Mouse (Mus musculus) liver, embryonic 16.5 days (tissue): ENCODE data around the gene Csnk1e. TPM values are rescaled to one million over a fixed set of nuclear protein-coding genes. Genes with fewer than 3 reads are reported as not detected.
A peak's percentile ranks its signal among the peaks of the same experiment; 100 is the strongest.

ENCODE experiments used
- ATAC-seq: fragments of 200-750 bp; cut with Nextera tagmentation; 2 replicates; pipeline ENCODE4 v1.8.0; 2017; ENCODE audit warnings: low read depth, mild to moderate bottlenecking, moderate number of reproducible peaks, moderate library complexity
- H3K27ac ChIP-seq: fragments of 300-500 bp; sonication (generic); 2 replicates; pipeline ENCODE4 v1.5.1; 2014; ENCODE audit warnings: mild to moderate bottlenecking, low read length
- H3K27me3 ChIP-seq: fragments of 300-500 bp; sonication (generic); 2 replicates; pipeline ENCODE4 v1.6.1; 2014; ENCODE audit warnings: low read depth, low read length, mixed read lengths; ENCODE audit not compliant: control insufficient read depth, insufficient read depth
- H3K36me3 ChIP-seq: fragments of 300-500 bp; sonication (generic); 2 replicates; pipeline ENCODE4 v1.6.1; 2014; ENCODE audit warnings: mild to moderate bottlenecking; ENCODE audit not compliant: control insufficient read depth, insufficient read depth
- H3K4me1 ChIP-seq: fragments of 300-500 bp; sonication (generic); 2 replicates; pipeline ENCODE4 v1.6.1; 2014; ENCODE audit warnings: low read depth, low read length, mixed read lengths; ENCODE audit not compliant: control insufficient read depth
- H3K4me2 ChIP-seq: fragments of 300-500 bp; sonication (generic); 2 replicates; pipeline ENCODE4 v1.6.1; 2014; ENCODE audit warnings: low read depth, low read length, mixed read lengths
- H3K4me3 ChIP-seq: fragments of 300-500 bp; sonication (generic); 2 replicates; pipeline ENCODE4 v1.5.1; 2014; ENCODE audit warnings: low read depth, mild to moderate bottlenecking, low read length
- H3K9ac ChIP-seq: fragments of 300-500 bp; sonication (generic); 2 replicates; pipeline ENCODE4 v1.6.1; 2014; ENCODE audit warnings: low read depth, low read length
- H3K9me3 ChIP-seq: fragments of 300-500 bp; sonication (generic); replicated peaks from 2 replicates; pipeline ENCODE4 v1.6.1; 2016; ENCODE audit warnings: low read length; ENCODE audit not compliant: control insufficient read depth
- WGBS: fragments of 180-500 bp; shearing (Covaris S2); extraction: QIAGEN DNeasy Blood & Tissue Kit; methylation state at CpG from one replicate; pipeline ENCODE4 v1.1.7; 2014; ENCODE audit not compliant: insufficient replicate concordance; 5-methylcytosine and 5-hydroxymethylcytosine counted together
- polyA plus RNA-seq: library from polyadenylated mRNA; unstranded; fragments of >200 nt; fragmentation: Nextera tagmentation; extraction: Ambion mirVana; gene quantifications from 2 replicates; pipeline ENCODE4 v1.2.1, GENCODE M21; 2015

The Csnk1e gene
- polyA plus RNA-seq, 1 experiment from 2014 or later, result 4.8 TPM

GRCm38 (mm10) chr15:79439386-79439785 lies 16.0 kb downstream of the Csnk1e start:
- Histone ChIP-seq H3K36me3 (no peaks in the 10 kb centered on the region), H3K9me3 (no peaks in the 10 kb centered on the region), H3K4me3 (no peak overlapping the region), H3K9ac (no peak overlapping the region), H3K27me3 (peaks cover 14% of the 10 kb centered on the region), H3K4me1 (peaks cover 15% of the 10 kb centered on the region), H3K4me2 (no peak overlapping the region), H3K27ac (no peak overlapping the region)
- ATAC-seq, result no peak
- 61% methylated on average over 4 of the region's 4 CpGs for WGBS

- Histone ChIP-seq H3K4me2 (no peak overlapping the region), H3K36me3 (no peaks in the 10 kb centered on the region), H3K4me3 (no peak overlapping the region), H3K9ac (no peak overlapping the region), H3K27me3 (peaks cover 14% of the 10 kb centered on the region), H3K9me3 (no peaks in the 10 kb centered on the region), H3K4me1 (peaks cover 15% of the 10 kb centered on the region), H3K27ac (no peak overlapping the region)
- 75% methylated on average over 8 of the region's 8 CpGs for WGBS
- ATAC-seq, result no peak
Measured at GRCm38 (mm10) chr15:79438816-79439215, 16.6 kb downstream of the Csnk1e start.

DNA sequence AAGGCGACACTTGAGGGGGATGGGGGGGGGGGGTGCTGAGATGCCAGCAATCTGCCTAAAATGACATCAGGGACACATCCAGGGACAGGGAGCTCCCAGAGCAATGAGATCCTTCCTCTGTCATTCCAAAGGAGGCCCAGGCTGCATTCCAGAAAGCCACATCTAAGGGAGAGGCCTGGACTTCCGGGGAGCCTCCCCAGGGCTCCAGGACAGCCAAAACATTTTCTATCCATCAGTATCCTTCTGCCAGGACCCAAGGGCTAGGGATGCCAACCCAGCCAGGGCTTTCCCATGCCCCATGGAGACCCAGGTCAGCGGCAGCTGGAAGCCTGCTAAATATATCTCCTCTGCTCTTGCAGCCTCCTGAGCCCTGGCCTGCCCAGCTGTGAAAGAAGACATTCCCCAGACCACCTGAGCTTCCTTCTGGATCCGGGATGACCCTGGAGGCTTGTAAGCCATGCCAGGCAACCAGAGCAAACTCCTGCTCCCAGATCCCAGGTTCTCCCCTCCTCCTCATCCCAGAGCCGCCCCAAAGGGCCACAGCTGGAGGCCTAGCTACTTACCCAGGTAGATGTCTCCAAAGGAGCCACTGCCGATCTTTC lies 17.1 kb downstream of the Csnk1e start:
- Histone ChIP-seq H3K36me3 (no peaks in the 10 kb centered on the region), H3K27ac (no peak overlapping the region), H3K9ac (no peak overlapping the region), H3K4me2 (no peak overlapping the region), H3K27me3 (peaks cover 14% of the 10 kb centered on the region), H3K9me3 (no peaks in the 10 kb centered on the region), H3K4me1 (peaks cover 15% of the 10 kb centered on the region), H3K4me3 (no peak overlapping the region)
- ATAC-seq, result no peak
- 65% methylated on average over 6 of the region's 6 CpGs for WGBS

GRCm38 (mm10) chr15:79437541-79438208 lies 17.7 kb downstream of the Csnk1e start:
- WGBS, result 69% methylated on average over 12 of the region's 12 CpGs

GRCm38 (mm10) chr15:79436481-79436921 lies 18.9 kb downstream of the Csnk1e start:
- WGBS, result 57% methylated on average over 7 of the region's 7 CpGs
- ATAC-seq, result no peak

More at GRCm38 (mm10) chr15:79437541-79438208, 17.7 kb downstream of the Csnk1e start:
- H3K4me1 ChIP-seq, result peaks cover 21% of the 10 kb centered on the region
- no peaks in the 10 kb centered on the region for H3K36me3 ChIP-seq
- H3K27me3 ChIP-seq, result peaks cover 14% of the 10 kb centered on the region
- H3K9ac ChIP-seq, result no peak overlapping the region
- H3K4me2 ChIP-seq, result no peak overlapping the region
- no peak overlapping the region for H3K27ac ChIP-seq
- ATAC-seq, result no peak
- H3K4me3 ChIP-seq, result no peak overlapping the region
- H3K9me3 ChIP-seq, result no peaks in the 10 kb centered on the region

GRCm38 (mm10) chr15:79435191-79435671 lies 20.1 kb downstream of the Csnk1e start:
- no peaks in the 10 kb centered on the region for H3K27me3 ChIP-seq
- no peaks in the 10 kb centered on the region for H3K9me3 ChIP-seq
- no peak overlapping the region for H3K9ac ChIP-seq
- peaks cover 26% of the 10 kb centered on the region for H3K4me1 ChIP-seq
- peak; percentile 44 for ATAC-seq
- no peak overlapping the region for H3K4me2 ChIP-seq
- no peaks in the 10 kb centered on the region for H3K36me3 ChIP-seq
- 13% methylated on average over 7 of the region's 7 CpGs for WGBS
- H3K27ac ChIP-seq, result 0 out of 2 replicates have a peak overlapping the region, but pooled peaks have one; percentile 16
- no peak overlapping the region for H3K4me3 ChIP-seq

More at GRCm38 (mm10) chr15:79436481-79436921, 18.9 kb downstream of the Csnk1e start:
- no peak overlapping the region for H3K9ac ChIP-seq
- peaks cover 28% of the 10 kb centered on the region for H3K4me1 ChIP-seq
- H3K9me3 ChIP-seq, result no peaks in the 10 kb centered on the region
- no peak overlapping the region for H3K4me3 ChIP-seq
- peaks cover 5% of the 10 kb centered on the region for H3K27me3 ChIP-seq
- H3K4me2 ChIP-seq, result no peak overlapping the region
- no peaks in the 10 kb centered on the region for H3K36me3 ChIP-seq
- H3K27ac ChIP-seq, result no peak overlapping the region

DNA sequence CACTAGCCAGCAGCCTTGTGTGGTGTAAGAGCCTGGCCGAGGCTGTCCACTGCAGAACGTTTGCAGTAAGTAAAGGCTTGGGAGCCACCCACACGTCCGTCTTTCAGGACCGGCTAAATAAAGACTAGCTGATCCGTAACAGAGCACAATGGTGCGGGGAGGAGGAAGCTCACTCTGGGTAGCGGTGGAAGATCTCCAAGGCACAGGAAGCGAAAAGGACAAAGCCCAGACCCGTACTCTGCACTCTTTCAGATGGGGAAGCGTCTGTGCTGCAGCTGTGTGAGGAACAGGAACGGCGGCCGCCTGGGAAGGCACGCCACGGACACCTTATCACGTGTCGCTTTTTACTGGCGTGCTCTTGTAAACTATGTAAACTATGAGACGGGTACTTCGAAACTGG lies 22.5 kb downstream of the Csnk1e start:
- 14% methylated on average over 21 of the region's 21 CpGs for WGBS
- H3K4me1 ChIP-seq, result peaks cover 26% of the 10 kb centered on the region
- no peaks in the 10 kb centered on the region for H3K9me3 ChIP-seq
- H3K27ac ChIP-seq, result peak overlapping the region; percentile 50
- H3K36me3 ChIP-seq, result no peaks in the 10 kb centered on the region
- H3K27me3 ChIP-seq, result no peaks in the 10 kb centered on the region
- H3K9ac ChIP-seq, result no peak overlapping the region; the same call in 1 of the 2 replicates
- H3K4me2 ChIP-seq, result peak overlapping the region; percentile 36; the same call in 1 of the 2 replicates
- no peak overlapping the region for H3K4me3 ChIP-seq
- ATAC-seq, result peak; percentile 52

- Histone ChIP-seq H3K4me1 (peaks cover 26% of the 10 kb centered on the region), H3K36me3 (no peaks in the 10 kb centered on the region)
Measured at GRCm38 (mm10) chr15:79432328-79432727, 23.0 kb downstream of the Csnk1e start.

DNA sequence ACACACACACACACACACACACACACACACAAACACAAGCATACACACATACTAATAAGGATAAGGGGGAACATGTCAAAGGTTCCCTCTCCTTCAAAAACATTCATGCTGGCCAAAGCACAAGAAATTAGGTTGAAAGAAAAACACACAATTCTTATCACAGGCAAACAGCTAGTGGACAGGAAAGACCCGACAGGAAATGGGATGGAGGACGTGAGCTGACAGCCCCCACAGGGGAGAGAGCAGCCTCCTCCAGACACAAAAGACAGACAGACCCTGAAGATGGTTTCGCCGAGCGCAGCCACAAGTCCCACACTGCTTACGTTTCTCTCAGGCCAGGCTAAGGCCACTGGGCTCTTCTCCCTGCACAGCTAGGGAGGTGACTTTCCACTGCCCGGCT lies 23.4 kb downstream of the Csnk1e start:
- Histone ChIP-seq H3K9ac (no peak overlapping the region), H3K27ac (peak overlapping the region; percentile 4; the same call in 1 of the 2 replicates), H3K4me1 (peaks cover 26% of the 10 kb centered on the region), H3K9me3 (no peaks in the 10 kb centered on the region), H3K4me2 (no peak overlapping the region), H3K36me3 (no peaks in the 10 kb centered on the region), H3K4me3 (no peak overlapping the region), H3K27me3 (no peaks in the 10 kb centered on the region)
- 12% methylated on average over 7 of the region's 7 CpGs for WGBS
- peak; percentile 46 for ATAC-seq

More at GRCm38 (mm10) chr15:79432328-79432727, 23.0 kb downstream of the Csnk1e start:
- H3K27me3 ChIP-seq, result no peaks in the 10 kb centered on the region
- H3K9me3 ChIP-seq, result no peaks in the 10 kb centered on the region
- H3K9ac ChIP-seq, result no peak overlapping the region
- H3K4me3 ChIP-seq, result no peak overlapping the region
- no peak for ATAC-seq
- 36% methylated on average over 11 of the region's 11 CpGs for WGBS
- peak overlapping the region; percentile 25 for H3K27ac ChIP-seq
- H3K4me2 ChIP-seq, result no peak overlapping the region; the same call in 1 of the 2 replicates
